Mouse (Mus musculus): ENCODE data around the gene Gm9507. TPM values are rescaled to one million over a fixed set of nuclear protein-coding genes. Genes with fewer than 3 reads are reported as not detected.

The Gm9507 gene
- polyA plus RNA-seq, 1 experiment from 2014 or later = not detected

DNA sequence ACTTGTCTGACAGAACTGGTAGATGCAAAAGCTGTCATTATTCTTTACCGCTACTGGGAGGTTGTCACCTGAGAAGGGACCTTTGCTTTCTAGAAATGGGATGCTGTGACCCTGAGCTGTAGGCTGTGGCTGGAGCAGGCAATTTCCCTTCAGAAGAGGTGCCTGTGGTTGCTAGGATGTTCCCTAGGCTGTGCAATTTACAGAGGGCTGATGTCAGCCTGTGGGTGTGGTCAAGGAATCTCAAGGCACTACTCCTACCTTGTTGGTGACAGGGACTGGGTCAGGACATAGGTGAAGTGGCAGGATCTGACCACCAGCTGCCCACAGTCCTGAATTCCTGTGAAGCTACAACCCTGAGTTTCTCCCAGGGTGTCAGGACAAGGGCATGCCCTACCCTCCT, 41.9 kb downstream of the Gm9507 start:
- Histone ChIP-seq H3K27ac (no peak overlapping the region), H3K27me3 (no peaks in the 10 kb centered on the region), H3K4me1 (no peaks in the 10 kb centered on the region), H3K4me2 (no peak overlapping the region), H3K9me3 (no peaks in the 10 kb centered on the region), H3K36me3 (no peaks in the 10 kb centered on the region), H3K9ac (no peak overlapping the region), H3K4me3 (no peak overlapping the region)
- ATAC-seq (ENCODE audit: borderline replicate concordance, extremely low read depth, low FRiP score, low TSS enrichment) = no peak
- 72% methylated on average over 1 of the region's 1 CpGs for WGBS

Other genes starting within 250 kb of the Gm9507 start
- gene Pttg1ip, start 230.1 kb downstream of the Gm9507 start, polyA plus RNA-seq (2015; fragmentation: Nextera tagmentation; extraction: Ambion mirVana) = 118 and 122 TPM in 2 replicates
- gene Sumo3, start 205.7 kb downstream of the Gm9507 start, polyA plus RNA-seq (2015; fragmentation: Nextera tagmentation; extraction: Ambion mirVana) = 350 and 361 TPM in 2 replicates
- 0.99 and 1.9 TPM in 2 replicates for gene Gm49325, start 205.6 kb downstream of the Gm9507 start, polyA plus RNA-seq (2015; fragmentation: Nextera tagmentation; extraction: Ambion mirVana)
- gene Ube2g2, start 189.6 kb downstream of the Gm9507 start, polyA plus RNA-seq (2015; fragmentation: Nextera tagmentation; extraction: Ambion mirVana) = 73.8 and 74.3 TPM in 2 replicates
- 0.08 and 0.19 TPM in 2 replicates for gene Tspear, start 125.3 kb downstream of the Gm9507 start, polyA plus RNA-seq (2015; fragmentation: Nextera tagmentation; extraction: Ambion mirVana)
- not detected in 2 replicates for gene Gm19402, start 121.1 kb downstream of the Gm9507 start, polyA plus RNA-seq (2015; fragmentation: Nextera tagmentation; extraction: Ambion mirVana)
- gene Gm9508, start 114.6 kb downstream of the Gm9507 start, polyA plus RNA-seq (2015; fragmentation: Nextera tagmentation; extraction: Ambion mirVana) = not detected in 2 replicates
- not detected in 2 replicates for gene Gm10272, start 105.2 kb downstream of the Gm9507 start, polyA plus RNA-seq (2015; fragmentation: Nextera tagmentation; extraction: Ambion mirVana)
- gene Gm10024, start 100.4 kb downstream of the Gm9507 start, polyA plus RNA-seq (2015; fragmentation: Nextera tagmentation; extraction: Ambion mirVana) = not detected in 2 replicates
- not detected in 2 replicates for gene Gm10142, start 96.0 kb downstream of the Gm9507 start, polyA plus RNA-seq (2015; fragmentation: Nextera tagmentation; extraction: Ambion mirVana)
- not detected in 2 replicates for gene Krtap12-1, start 91.2 kb downstream of the Gm9507 start, polyA plus RNA-seq (2015; fragmentation: Nextera tagmentation; extraction: Ambion mirVana)
- not detected in 2 replicates for gene Gm10100, start 85.4 kb downstream of the Gm9507 start, polyA plus RNA-seq (2015; fragmentation: Nextera tagmentation; extraction: Ambion mirVana)
- gene Gm18596, start 69.2 kb downstream of the Gm9507 start, polyA plus RNA-seq (2015; fragmentation: Nextera tagmentation; extraction: Ambion mirVana) = not detected in 2 replicates
- gene Gm9736, start 60.5 kb downstream of the Gm9507 start, polyA plus RNA-seq (2015; fragmentation: Nextera tagmentation; extraction: Ambion mirVana) = not detected in 2 replicates
- gene Gm3233, start 52.2 kb downstream of the Gm9507 start, polyA plus RNA-seq (2015; fragmentation: Nextera tagmentation; extraction: Ambion mirVana) = not detected in 2 replicates
- gene Gm3238, start 40.5 kb downstream of the Gm9507 start, polyA plus RNA-seq (2015; fragmentation: Nextera tagmentation; extraction: Ambion mirVana) = not detected in 2 replicates
- not detected in 2 replicates for gene Gm7138, start 34.9 kb downstream of the Gm9507 start, polyA plus RNA-seq (2015; fragmentation: Nextera tagmentation; extraction: Ambion mirVana)
- not detected in 2 replicates for gene Gm3250, start 29.3 kb downstream of the Gm9507 start, polyA plus RNA-seq (2015; fragmentation: Nextera tagmentation; extraction: Ambion mirVana)
- gene Gm7137, start 23.6 kb downstream of the Gm9507 start, polyA plus RNA-seq (2015; fragmentation: Nextera tagmentation; extraction: Ambion mirVana) = not detected in 2 replicates
- not detected in 2 replicates for gene Gm9639, start 16.8 kb downstream of the Gm9507 start, polyA plus RNA-seq (2015; fragmentation: Nextera tagmentation; extraction: Ambion mirVana)
- gene Gm19668, start 12.7 kb downstream of the Gm9507 start, polyA plus RNA-seq (2015; fragmentation: Nextera tagmentation; extraction: Ambion mirVana) = not detected in 2 replicates
- not detected in 2 replicates for gene Gm2696, start 2.8 kb upstream of the Gm9507 start, polyA plus RNA-seq (2015; fragmentation: Nextera tagmentation; extraction: Ambion mirVana)
- not detected in 2 replicates for gene Krtap10-4, start 15.3 kb upstream of the Gm9507 start, polyA plus RNA-seq (2015; fragmentation: Nextera tagmentation; extraction: Ambion mirVana)
- not detected in 2 replicates for gene Krtap10-10, start 24.1 kb upstream of the Gm9507 start, polyA plus RNA-seq (2015; fragmentation: Nextera tagmentation; extraction: Ambion mirVana)
- not detected in 2 replicates for gene Gm36176, start 35.0 kb upstream of the Gm9507 start, polyA plus RNA-seq (2015; fragmentation: Nextera tagmentation; extraction: Ambion mirVana)
- gene Gm10318, start 41.0 kb upstream of the Gm9507 start, polyA plus RNA-seq (2015; fragmentation: Nextera tagmentation; extraction: Ambion mirVana) = not detected in 2 replicates
- gene Gm3285, start 50.1 kb upstream of the Gm9507 start, polyA plus RNA-seq (2015; fragmentation: Nextera tagmentation; extraction: Ambion mirVana) = not detected in 2 replicates
- 4.5 TPM in 2 replicates for gene Lrrc3, start 90.7 kb upstream of the Gm9507 start, polyA plus RNA-seq (2015; fragmentation: Nextera tagmentation; extraction: Ambion mirVana)
- 0.72 and 1.6 TPM in 2 replicates for gene Trpm2, start 158.7 kb upstream of the Gm9507 start, polyA plus RNA-seq (2015; fragmentation: Nextera tagmentation; extraction: Ambion mirVana)
- 25.4 and 25.6 TPM in 2 replicates for gene 1810043G02Rik, start 166.7 kb upstream of the Gm9507 start, polyA plus RNA-seq (2015; fragmentation: Nextera tagmentation; extraction: Ambion mirVana)
- gene Pfkl, start 198.2 kb upstream of the Gm9507 start, polyA plus RNA-seq (2015; fragmentation: Nextera tagmentation; extraction: Ambion mirVana) = 171 and 179 TPM in 2 replicates
- 1.9 and 2.2 TPM in 2 replicates for gene Dnmt3l, start 230.1 kb upstream of the Gm9507 start, polyA plus RNA-seq (2015; fragmentation: Nextera tagmentation; extraction: Ambion mirVana)
- 2.1 and 2.7 TPM in 2 replicates for gene Aire, start 231.8 kb upstream of the Gm9507 start, polyA plus RNA-seq (2015; fragmentation: Nextera tagmentation; extraction: Ambion mirVana)

All from lung, embryonic 15.5 days (tissue).